Mouse (Mus musculus) heart, embryonic 13.5 days (tissue): ENCODE results near the gene Mrgprg. TPM values are rescaled to one million over a fixed set of nuclear protein-coding genes. Genes with fewer than 3 reads are reported as not detected.

Experiments
- ATAC-seq: fragments of 200-750 bp; cut with Nextera tagmentation; 2 replicates; pipeline ENCODE4 v1.8.0; 2017; ENCODE audit warnings: moderate TSS enrichment; ENCODE audit not compliant: insufficient number of reproducible peaks, low FRiP score, low TSS enrichment; ENCODE audit errors: extremely low read depth
- H3K27ac ChIP-seq: fragments of 300-500 bp; sonication (generic); replicated peaks from 2 replicates; pipeline ENCODE4 v1.5.1; 2015; ENCODE audit warnings: moderate library complexity, mild to moderate bottlenecking, inconsistent platforms
- H3K27me3 ChIP-seq: fragments of 300-500 bp; sonication (generic); replicated peaks from 2 replicates; pipeline ENCODE4 v1.6.1; 2015; ENCODE audit warnings: mild to moderate bottlenecking, inconsistent platforms
- H3K36me3 ChIP-seq: fragments of 300-500 bp; sonication (generic); 2 replicates; pipeline ENCODE4 v1.6.1; 2015; ENCODE audit warnings: mild to moderate bottlenecking, inconsistent platforms
- H3K4me1 ChIP-seq: fragments of 300-500 bp; sonication (generic); 2 replicates; pipeline ENCODE4 v1.6.1; 2015; ENCODE audit warnings: inconsistent platforms
- H3K4me2 ChIP-seq: fragments of 300-500 bp; sonication (generic); 2 replicates; pipeline ENCODE4 v1.6.1; 2015; ENCODE audit warnings: inconsistent platforms, mild to moderate bottlenecking, moderate library complexity
- H3K4me3 ChIP-seq: fragments of 300-500 bp; sonication (generic); 2 replicates; pipeline ENCODE4 v1.5.1; 2015; ENCODE audit warnings: moderate library complexity, mild to moderate bottlenecking, inconsistent platforms
- H3K9ac ChIP-seq: fragments of 300-500 bp; sonication (generic); 2 replicates; pipeline ENCODE4 v1.6.1; 2015; ENCODE audit warnings: inconsistent platforms, mild to moderate bottlenecking, moderate library complexity
- H3K9me3 ChIP-seq: fragments of 300-500 bp; sonication (generic); 2 replicates; pipeline ENCODE4 v1.6.1; 2016; ENCODE audit warnings: inconsistent platforms
- WGBS: fragments of 180-500 bp; shearing (Covaris S2); methylation state at CpG from one replicate; pipeline ENCODE4 v1.1.7; 2015; ENCODE audit warnings: mixed read lengths; 5-methylcytosine and 5-hydroxymethylcytosine counted together
- microRNA-seq: library from miRNA; unstranded; fragments of <30 nt; microRNA quantifications from one replicate; pipeline ENCODE4, GENCODE M21; 2016
- polyA plus RNA-seq: library from polyadenylated mRNA; unstranded; fragments of >200 nt; fragmentation: Nextera tagmentation; extraction: Ambion mirVana; gene quantifications from 2 replicates; pipeline ENCODE4 v1.2.1, GENCODE M21; 2015

The Mrgprg gene
- polyA plus RNA-seq, 1 experiment from 2014 or later: not detected

- WGBS: 66% methylated on average over 4 of the region's 4 CpGs
- H3K27ac ChIP-seq: peak overlapping the region; percentile 18; the same call in 1 of the 2 replicates
- H3K4me2 ChIP-seq: no peak overlapping the region
- no peak for ATAC-seq
- peaks cover 44% of the 10 kb centered on the region for H3K36me3 ChIP-seq
- no peaks in the 10 kb centered on the region for H3K9me3 ChIP-seq
- H3K9ac ChIP-seq: 0 out of 2 replicates have a peak overlapping the region, but pooled peaks have one; percentile 40
- no peak overlapping the region for H3K4me3 ChIP-seq
- H3K4me1 ChIP-seq: peaks cover 60% of the 10 kb centered on the region
- no peaks in the 10 kb centered on the region for H3K27me3 ChIP-seq
Measured at GRCm38 (mm10) chr7:143733746-143734145, 33.0 kb downstream of the Mrgprg start.

- Histone ChIP-seq H3K9me3 (no peaks in the 10 kb centered on the region), H3K36me3 (peaks cover 39% of the 10 kb centered on the region), H3K4me3 (no peak overlapping the region), H3K27ac (no peak overlapping the region), H3K9ac (no peak overlapping the region), H3K4me1 (peaks cover 44% of the 10 kb centered on the region), H3K4me2 (no peak overlapping the region), H3K27me3 (no peaks in the 10 kb centered on the region)
- 70% methylated on average over 10 of the region's 10 CpGs for WGBS
- no peak for ATAC-seq
Measured at GRCm38 (mm10) chr7:143729886-143730285, 36.9 kb downstream of the Mrgprg start.

- no peak overlapping the region for H3K27ac ChIP-seq
- no peak overlapping the region for H3K4me3 ChIP-seq
- H3K4me1 ChIP-seq: peaks cover 34% of the 10 kb centered on the region
- peaks cover 16% of the 10 kb centered on the region for H3K36me3 ChIP-seq
- no peak overlapping the region for H3K9ac ChIP-seq
- H3K9me3 ChIP-seq: no peaks in the 10 kb centered on the region
- ATAC-seq: no peak
- H3K27me3 ChIP-seq: no peaks in the 10 kb centered on the region
- WGBS: 82% methylated on average over 4 of the region's 4 CpGs
- H3K4me2 ChIP-seq: no peak overlapping the region
Measured at GRCm38 (mm10) chr7:143726396-143726795, 40.4 kb downstream of the Mrgprg start.

- no peak overlapping the region for H3K27ac ChIP-seq
- H3K4me3 ChIP-seq: no peak overlapping the region
- no peaks in the 10 kb centered on the region for H3K9me3 ChIP-seq
- H3K36me3 ChIP-seq: peaks cover 17% of the 10 kb centered on the region
- H3K4me1 ChIP-seq: peaks cover 16% of the 10 kb centered on the region
- no peak for ATAC-seq
- no peaks in the 10 kb centered on the region for H3K27me3 ChIP-seq
- H3K4me2 ChIP-seq: no peak overlapping the region
- WGBS: 75% methylated on average over 4 of the region's 4 CpGs
- no peak overlapping the region for H3K9ac ChIP-seq
Measured at GRCm38 (mm10) chr7:143723841-143724240, 43.0 kb downstream of the Mrgprg start.

GRCm38 (mm10) chr7:143722646-143723045 lies 44.1 kb downstream of the Mrgprg start:
- Histone ChIP-seq H3K4me3 (no peak overlapping the region), H3K27me3 (no peaks in the 10 kb centered on the region), H3K36me3 (peaks cover 18% of the 10 kb centered on the region), H3K27ac (no peak overlapping the region), H3K9me3 (no peaks in the 10 kb centered on the region), H3K4me1 (peaks cover 18% of the 10 kb centered on the region), H3K9ac (no peak overlapping the region), H3K4me2 (no peak overlapping the region)
- ATAC-seq: no peak
- 81% methylated on average over 5 of the region's 5 CpGs for WGBS

GRCm38 (mm10) chr7:143717811-143718210 lies 49.0 kb downstream of the Mrgprg start:
- Histone ChIP-seq H3K9ac (0 out of 2 replicates have a peak overlapping the region, but pooled peaks have one; percentile 40), H3K4me3 (no peak overlapping the region), H3K27ac (peak overlapping the region; percentile 88), H3K36me3 (peaks cover 44% of the 10 kb centered on the region), H3K4me2 (peak overlapping the region; percentile 45), H3K4me1 (peaks cover 54% of the 10 kb centered on the region), H3K27me3 (no peaks in the 10 kb centered on the region), H3K9me3 (no peaks in the 10 kb centered on the region)
- 41% methylated on average over 1 of the region's 1 CpGs for WGBS
- peak; percentile 52; the same call in 1 of the 2 replicates for ATAC-seq

Small RNA genes lying within 50 kb of the gene (microRNA-seq; reads per million reads assigned to microRNA genes)
- not detected for gene Gm22064

Other genes starting within 250 kb of the Mrgprg start
- 217 and 223 TPM in 2 replicates for gene Nap1l4, start 217.9 kb downstream of the Mrgprg start, polyA plus RNA-seq
- 26.6 and 31.4 TPM in 2 replicates for gene Cars, start 166.9 kb downstream of the Mrgprg start, polyA plus RNA-seq
- gene Tnfrsf26, start 138.3 kb downstream of the Mrgprg start, polyA plus RNA-seq: 0.46 and 0.62 TPM in 2 replicates
- gene Tnfrsf22, start 117.3 kb downstream of the Mrgprg start, polyA plus RNA-seq: 3.8 and 5.3 TPM in 2 replicates
- gene Tnfrsf23, start 81.1 kb downstream of the Mrgprg start, polyA plus RNA-seq: 2.4 and 3.1 TPM in 2 replicates
- 34.8 and 36.2 TPM in 2 replicates for gene Osbpl5, start 10.0 kb downstream of the Mrgprg start, polyA plus RNA-seq
- 1.8 and 1.9 TPM in 2 replicates for gene Mrgpre, start 17.5 kb upstream of the Mrgprg start, polyA plus RNA-seq
- gene Nadsyn1, start 55.9 kb upstream of the Mrgprg start, polyA plus RNA-seq: 6.4 and 6.5 TPM in 2 replicates
- 24.5 and 25.6 TPM in 2 replicates for gene Dhcr7, start 56.2 kb upstream of the Mrgprg start, polyA plus RNA-seq
- gene Gm498, start 99.8 kb upstream of the Mrgprg start, polyA plus RNA-seq: not detected in 2 replicates
- gene Shank2, start 234.9 kb upstream of the Mrgprg start, polyA plus RNA-seq: 0.15 and 0.37 TPM in 2 replicates